Mouse (Mus musculus) testis, adult 2 months (tissue): ENCODE results near the gene Cacna1i.

Source experiments
- CTCF ChIP-seq: fragments of 200-500 bp; IDR thresholded peaks from 2 replicates; pipeline ENCODE4 v1.5.1; 2012; ENCODE audit warnings: low read depth, mild to moderate bottlenecking, inconsistent platforms, low read length, moderate library complexity; ENCODE audit not compliant: control insufficient read depth, insufficient read depth, insufficient replicate concordance
- POLR2A ChIP-seq: fragments of 200-500 bp; IDR thresholded peaks from 2 replicates; pipeline ENCODE4 v1.6.1; 2012; ENCODE audit warnings: low read depth, mild to moderate bottlenecking, inconsistent platforms, low read length, moderate library complexity; ENCODE audit not compliant: control insufficient read depth

- TF ChIP-seq CTCF (no peak), POLR2A (no peak)
Observed at GRCm38 (mm10) chr15:80391791-80392190, 104.8 kb downstream of the Cacna1i start.
